Mouse (Mus musculus) splenic B cell, adult 2 months (primary cell): ENCODE measurements around the gene Arvcf.

Source experiments
- DNase-seq: peaks from one replicate; pipeline ENCODE4 v3.0.0-alpha.2; 2011; ENCODE audit warnings: low read depth, low spot score
- H3K27me3 ChIP-seq: 2 replicates; pipeline ENCODE4 v1.6.1; 2012; ENCODE audit warnings: mild to moderate bottlenecking, low read length, moderate library complexity, mixed read lengths; ENCODE audit not compliant: control insufficient read depth, poor library complexity, insufficient read depth, severe bottlenecking
- H3K36me3 ChIP-seq: 2 replicates; pipeline ENCODE4 v1.6.1; 2012; ENCODE audit warnings: mild to moderate bottlenecking, low read length, moderate library complexity, mixed read lengths; ENCODE audit not compliant: control insufficient read depth, poor library complexity, insufficient read depth, severe bottlenecking

Arvcf gene

DNA sequence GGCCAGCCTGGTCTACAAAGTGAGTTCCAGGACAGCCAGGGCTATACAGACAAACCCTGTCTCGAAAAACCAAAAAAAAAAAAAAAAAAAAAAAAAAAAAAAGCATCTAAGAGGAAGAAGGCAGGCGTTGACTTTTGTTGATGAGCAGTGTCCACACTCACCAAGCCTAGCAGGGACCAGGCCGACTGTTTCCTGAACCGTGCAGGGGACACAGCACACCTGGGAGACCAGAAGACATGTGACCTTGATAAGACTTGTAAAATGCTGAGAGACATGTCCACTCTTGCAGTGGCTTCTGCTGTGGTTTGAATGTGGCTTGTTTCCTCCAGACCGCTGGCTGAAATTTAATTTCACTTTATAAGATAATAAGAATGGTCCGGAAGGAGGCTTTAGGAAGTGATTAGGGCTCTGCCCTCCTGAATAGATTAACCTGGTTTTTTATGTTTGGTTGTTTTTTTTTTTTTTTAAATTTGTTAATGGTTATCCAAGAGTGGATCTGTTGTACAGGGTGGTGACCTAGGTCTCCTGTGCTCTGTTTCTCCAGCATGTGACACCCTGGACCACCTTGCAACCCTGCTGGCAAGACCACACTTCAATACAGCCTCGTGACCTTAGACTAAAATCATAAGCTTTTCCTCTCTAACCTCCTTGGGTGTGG is 28.4 kb downstream of the Arvcf start:
- Histone ChIP-seq H3K36me3 (no peaks in the 10 kb centered on the region), H3K27me3 (no peaks in the 10 kb centered on the region)
- no peak for DNase-seq

- H3K27me3 ChIP-seq = no peaks in the 10 kb centered on the region
- no peak for DNase-seq
- no peaks in the 10 kb centered on the region for H3K36me3 ChIP-seq
Observed at GRCm38 (mm10) chr16:18377203-18377602, 29.2 kb downstream of the Arvcf start.

GRCm38 (mm10) chr16:18378489-18378888 is 30.5 kb downstream of the Arvcf start:
- no peaks in the 10 kb centered on the region for H3K27me3 ChIP-seq
- H3K36me3 ChIP-seq = no peaks in the 10 kb centered on the region
- no peak for DNase-seq

- Histone ChIP-seq H3K27me3 (no peaks in the 10 kb centered on the region), H3K36me3 (no peaks in the 10 kb centered on the region)
- DNase-seq = no peak
Observed at GRCm38 (mm10) chr16:18379338-18380001, 31.5 kb downstream of the Arvcf start.

- Histone ChIP-seq H3K27me3 (no peaks in the 10 kb centered on the region), H3K36me3 (no peaks in the 10 kb centered on the region)
- DNase-seq = no peak
Observed at GRCm38 (mm10) chr16:18380495-18381063, 32.6 kb downstream of the Arvcf start.

DNA sequence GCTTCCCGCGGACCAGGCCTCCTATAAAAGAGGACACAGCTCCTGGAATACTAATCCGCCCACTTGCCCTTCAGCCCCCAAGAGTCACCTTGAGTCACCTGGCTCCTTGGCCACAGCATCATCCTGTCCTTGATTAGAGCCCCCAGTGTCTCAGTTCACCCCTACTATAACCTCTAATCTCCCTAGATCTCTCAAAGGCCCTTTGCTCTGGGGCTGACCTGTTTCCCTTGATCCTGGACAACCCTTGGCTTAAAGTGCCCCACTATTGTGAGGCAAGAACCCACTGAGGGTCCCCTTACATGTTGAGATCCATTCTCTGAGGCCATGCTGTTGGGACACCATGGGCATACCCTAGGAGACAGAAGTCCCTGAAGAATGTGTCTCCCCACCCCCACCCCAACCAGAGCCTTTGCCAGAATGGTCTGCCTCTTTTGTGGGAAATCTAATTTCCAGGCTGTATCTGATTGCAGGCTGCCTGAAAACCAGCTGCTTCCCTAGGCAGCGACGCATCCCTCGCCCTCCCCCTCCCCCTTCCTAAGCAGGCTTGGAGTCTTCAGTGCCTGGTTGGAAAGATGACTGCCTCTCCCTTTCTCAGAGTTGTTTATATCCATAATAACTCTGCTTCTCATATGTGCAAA is 33.8 kb downstream of the Arvcf start:
- H3K27me3 ChIP-seq = no peaks in the 10 kb centered on the region
- no peak for DNase-seq
- no peaks in the 10 kb centered on the region for H3K36me3 ChIP-seq

DNA sequence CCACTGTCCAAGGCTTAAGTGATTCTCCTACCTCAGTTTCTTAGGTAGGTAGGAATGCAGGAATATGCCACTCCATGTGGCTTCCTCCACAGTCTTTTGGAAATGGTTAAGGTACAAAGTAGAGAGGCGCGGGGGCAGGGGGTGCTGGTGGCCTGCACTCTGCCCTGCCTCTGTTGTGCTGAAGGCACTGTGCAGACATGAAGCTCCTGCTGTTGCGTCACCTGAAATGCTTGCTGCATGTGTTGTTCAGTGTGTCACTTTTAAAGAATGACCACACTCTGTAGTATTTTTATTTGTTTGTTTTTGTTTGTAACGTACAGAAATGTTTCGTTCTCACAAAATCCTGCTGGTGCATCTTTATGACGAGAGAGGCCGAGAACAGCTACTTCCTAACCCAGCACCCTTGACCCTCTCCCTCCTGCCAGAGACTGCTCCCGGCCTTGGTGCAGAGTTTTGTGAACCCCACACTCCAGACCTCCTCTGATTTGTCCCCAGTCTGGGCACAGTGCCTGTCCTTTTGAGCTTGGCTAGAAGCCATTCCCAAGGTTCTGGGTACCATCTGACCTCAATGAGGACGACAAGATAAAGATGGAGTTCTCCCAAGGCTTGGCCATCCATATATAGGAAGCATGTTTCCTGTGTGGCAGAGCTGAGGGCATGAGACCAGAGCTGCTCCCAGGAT is 35.2 kb downstream of the Arvcf start:
- no peaks in the 10 kb centered on the region for H3K36me3 ChIP-seq
- H3K27me3 ChIP-seq = no peaks in the 10 kb centered on the region
- no peak for DNase-seq

DNA sequence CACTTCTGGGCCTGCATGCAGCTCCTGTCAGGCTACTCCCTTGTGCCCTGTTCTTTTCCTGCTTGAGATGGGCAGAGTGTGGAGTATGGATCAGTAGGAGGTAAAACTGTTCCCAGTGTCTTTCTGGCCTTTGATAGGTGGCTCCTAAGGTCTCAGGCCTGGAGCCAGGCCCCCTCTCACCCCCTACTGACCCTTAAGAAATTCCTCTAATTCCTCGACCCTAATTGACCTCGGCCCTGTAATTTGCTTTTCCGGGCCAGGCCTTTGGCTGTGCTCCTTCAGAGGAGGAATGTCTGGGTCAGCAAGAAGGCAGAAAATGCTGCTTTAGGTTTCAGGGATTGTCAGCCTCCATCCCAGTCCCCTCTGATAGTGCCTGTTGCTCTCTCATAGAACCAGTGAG is 35.8 kb downstream of the Arvcf start:
- Histone ChIP-seq H3K36me3 (no peaks in the 10 kb centered on the region), H3K27me3 (no peaks in the 10 kb centered on the region)
- no peak for DNase-seq

- H3K27me3 ChIP-seq = no peaks in the 10 kb centered on the region
- no peak for DNase-seq
- no peaks in the 10 kb centered on the region for H3K36me3 ChIP-seq
Observed at GRCm38 (mm10) chr16:18384211-18384610, 36.2 kb downstream of the Arvcf start.

DNA sequence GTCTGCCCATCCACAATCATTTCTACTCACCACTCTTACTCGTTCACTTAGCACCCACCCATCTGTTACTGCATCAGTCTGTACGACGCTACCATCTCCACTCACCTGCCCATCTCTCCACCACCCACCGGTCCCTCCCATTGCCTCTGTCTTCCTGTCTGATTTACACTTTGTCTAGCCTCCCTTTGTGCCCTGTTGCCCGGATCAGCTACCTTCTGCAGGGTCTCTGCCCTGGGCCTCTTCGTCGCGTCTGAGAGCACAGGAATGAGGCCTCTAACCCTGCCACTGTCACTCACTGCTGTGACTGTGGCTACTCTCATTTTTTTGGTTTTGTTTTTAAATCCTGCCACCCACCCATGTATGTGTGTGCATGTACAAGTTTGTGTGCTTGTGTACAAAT is 36.7 kb downstream of the Arvcf start:
- Histone ChIP-seq H3K27me3 (no peaks in the 10 kb centered on the region), H3K36me3 (no peaks in the 10 kb centered on the region)
- DNase-seq = no peak

DNA sequence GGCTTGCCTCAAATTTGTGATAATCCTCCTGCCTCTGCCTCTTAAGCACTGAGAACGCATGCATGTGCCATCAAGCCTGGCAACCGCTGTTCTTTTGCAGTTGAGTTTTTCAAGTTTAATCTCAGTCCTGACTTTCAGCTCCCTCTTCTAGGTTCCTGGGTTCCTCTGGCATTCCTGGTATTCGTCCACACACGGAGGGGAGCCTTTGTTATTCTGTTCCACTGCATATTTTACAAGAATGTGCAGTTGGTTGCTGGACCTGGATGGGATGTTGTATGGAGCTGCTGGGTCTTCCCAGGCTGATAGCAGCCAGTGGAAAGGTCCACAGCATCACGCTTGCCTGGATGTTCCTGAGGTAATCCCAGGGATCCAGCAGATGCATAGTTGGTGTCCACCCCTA is 37.4 kb downstream of the Arvcf start:
- Histone ChIP-seq H3K36me3 (no peaks in the 10 kb centered on the region), H3K27me3 (no peaks in the 10 kb centered on the region)
- DNase-seq = no peak

- no peaks in the 10 kb centered on the region for H3K27me3 ChIP-seq
- H3K36me3 ChIP-seq = no peaks in the 10 kb centered on the region
- DNase-seq = no peak
Observed at GRCm38 (mm10) chr16:18386451-18386850, 38.5 kb downstream of the Arvcf start.

DNA sequence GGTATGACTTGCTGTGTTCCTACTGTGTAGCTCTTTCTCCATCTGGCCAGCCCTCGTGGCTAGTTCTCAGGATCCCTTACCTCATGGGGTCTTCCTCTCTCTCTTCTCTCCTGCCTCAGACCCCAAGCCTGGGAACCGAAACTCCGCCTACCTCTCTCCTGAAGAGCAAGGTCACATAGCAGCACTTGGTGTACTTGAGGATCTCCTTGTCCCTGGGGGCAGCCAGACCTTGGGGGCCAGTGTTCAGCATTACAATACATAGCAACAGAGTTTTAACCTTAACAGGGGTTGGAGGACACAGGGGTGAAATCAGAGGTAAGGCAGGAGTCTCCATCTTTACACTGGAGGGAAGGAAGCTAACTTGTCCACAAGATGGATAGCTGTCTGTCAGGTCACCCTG is 39.0 kb downstream of the Arvcf start:
- Histone ChIP-seq H3K27me3 (no peaks in the 10 kb centered on the region), H3K36me3 (no peaks in the 10 kb centered on the region)
- DNase-seq = no peak

DNA sequence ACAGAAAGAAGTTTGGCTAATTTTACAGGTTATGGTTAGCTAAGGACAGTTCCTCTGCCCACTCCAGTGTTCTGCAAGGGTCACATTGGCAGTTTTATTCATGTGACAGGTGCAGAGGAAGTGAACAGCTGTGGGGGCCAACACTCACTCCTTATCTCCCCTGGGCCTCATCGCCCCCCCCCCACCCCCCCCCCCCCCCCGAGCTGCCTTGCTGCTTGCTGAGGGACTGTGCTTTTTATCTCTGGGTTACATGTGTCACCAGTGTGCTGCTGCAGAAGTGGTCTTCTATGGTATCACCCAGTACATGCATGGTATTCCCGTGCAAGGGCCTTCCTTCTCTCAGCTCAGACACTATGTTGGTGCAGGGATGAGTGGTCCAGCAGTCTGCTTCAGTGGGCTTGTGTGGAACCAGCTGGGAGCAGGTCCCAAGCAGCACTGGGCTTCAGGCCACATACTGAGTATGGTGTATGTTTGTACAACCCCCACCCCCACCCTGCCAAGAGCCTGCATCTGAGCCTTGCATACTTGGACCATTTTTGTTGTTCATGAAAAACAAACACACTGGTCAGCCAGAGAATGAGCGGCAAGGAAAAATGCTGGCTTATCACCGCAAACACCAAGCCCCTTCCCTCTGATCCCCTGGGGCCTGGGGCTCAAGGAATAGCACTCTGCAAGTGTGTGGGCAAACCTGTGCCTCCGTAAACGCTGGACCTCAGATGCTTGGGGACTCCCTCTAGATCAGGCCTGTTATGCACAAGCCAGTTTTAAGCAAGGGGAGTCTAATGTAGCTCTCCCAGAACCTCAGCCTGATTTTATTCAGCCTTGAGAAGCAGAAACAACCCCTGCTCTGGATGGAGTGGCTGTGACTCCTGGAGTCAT is 40.0 kb downstream of the Arvcf start:
- H3K36me3 ChIP-seq = no peaks in the 10 kb centered on the region
- no peaks in the 10 kb centered on the region for H3K27me3 ChIP-seq
- peak; percentile 31 for DNase-seq
